Mouse (Mus musculus): ENCODE data around the gene Akt2.
"Not testable (repeated sequence)": the region's sequence is repeated elsewhere in the genome, so short reads cannot be mapped to it uniquely, and the experiment has no call there.

Gene Akt2

DNA sequence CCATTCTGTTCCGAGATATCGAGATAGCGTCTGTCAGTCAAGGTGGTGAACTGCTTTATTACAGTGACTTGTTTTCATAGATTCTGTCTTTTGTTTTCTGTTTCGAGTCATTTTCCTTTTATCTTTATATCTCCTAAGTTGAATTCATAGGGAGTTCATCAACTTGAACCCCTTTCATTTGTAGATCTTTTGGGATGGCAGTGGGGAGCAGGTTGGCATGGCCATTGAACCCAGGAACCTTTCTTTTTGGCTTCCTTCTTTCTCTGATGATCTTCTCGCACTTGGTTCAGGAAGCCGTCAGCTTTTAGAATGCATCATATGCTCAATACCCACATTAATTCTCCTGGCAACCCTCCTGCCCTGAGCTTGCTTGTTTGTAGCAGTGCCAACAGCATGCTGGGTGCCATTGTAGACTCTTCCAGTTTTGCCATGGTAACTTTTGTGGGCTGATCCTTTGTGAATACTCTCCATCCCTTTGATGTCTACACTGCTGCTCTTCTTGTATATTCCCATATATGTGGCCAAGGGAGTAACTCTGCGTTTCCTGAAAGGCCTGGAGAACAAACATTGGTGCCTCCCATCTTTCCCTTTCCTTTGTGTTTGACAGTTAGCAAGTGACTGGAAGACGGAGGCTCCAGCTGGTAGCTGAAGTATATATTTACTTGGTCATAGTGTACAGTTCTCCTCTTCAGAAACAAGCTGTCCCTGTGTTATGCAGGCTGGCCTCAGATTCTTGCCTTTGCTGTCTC is 22.6 kb downstream of the Akt2 start:
- DNase-seq = peak; percentile 86 to 90

DNA sequence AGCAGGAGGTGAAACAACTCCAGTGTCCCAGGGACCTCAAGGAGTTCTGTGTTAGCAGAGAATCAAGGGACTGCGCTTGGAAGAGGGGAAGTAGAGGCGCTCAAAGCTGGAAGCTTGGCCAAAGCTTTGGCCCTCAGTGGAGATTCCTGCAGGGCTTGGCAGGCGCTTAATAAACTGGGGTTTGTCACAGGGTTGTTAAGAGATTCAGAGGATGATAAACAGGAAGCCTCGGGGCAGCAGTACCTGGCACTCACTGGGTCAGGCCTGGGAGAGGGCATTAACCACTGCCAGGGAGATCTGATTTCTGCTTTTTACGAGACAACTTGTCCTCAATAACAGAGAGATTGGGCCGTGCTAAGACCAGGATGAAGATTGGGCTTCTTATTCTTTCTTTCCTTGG is 29.7 kb downstream of the Akt2 start:
- no peak for DNase-seq

DNA sequence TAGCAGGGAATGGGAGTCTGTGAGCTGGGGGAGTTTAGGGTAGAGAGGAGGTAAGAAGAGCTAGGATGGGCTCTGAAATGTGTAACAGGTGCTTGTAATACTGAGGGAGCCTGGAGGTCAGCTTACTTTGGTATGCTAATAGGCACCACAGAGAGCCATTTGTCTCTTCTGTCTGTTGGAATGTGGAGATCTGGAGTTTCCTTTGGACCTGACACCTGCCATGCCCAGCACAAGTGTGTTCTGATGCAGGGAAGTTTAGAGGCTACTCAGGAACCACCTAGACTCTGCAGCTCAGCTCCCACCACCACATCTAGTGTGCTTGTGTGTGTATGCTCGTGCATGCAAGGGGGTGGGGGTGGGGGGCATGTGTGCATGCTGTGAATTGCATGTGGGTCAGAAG is 30.9 kb downstream of the Akt2 start:
- no peak for DNase-seq

DNA sequence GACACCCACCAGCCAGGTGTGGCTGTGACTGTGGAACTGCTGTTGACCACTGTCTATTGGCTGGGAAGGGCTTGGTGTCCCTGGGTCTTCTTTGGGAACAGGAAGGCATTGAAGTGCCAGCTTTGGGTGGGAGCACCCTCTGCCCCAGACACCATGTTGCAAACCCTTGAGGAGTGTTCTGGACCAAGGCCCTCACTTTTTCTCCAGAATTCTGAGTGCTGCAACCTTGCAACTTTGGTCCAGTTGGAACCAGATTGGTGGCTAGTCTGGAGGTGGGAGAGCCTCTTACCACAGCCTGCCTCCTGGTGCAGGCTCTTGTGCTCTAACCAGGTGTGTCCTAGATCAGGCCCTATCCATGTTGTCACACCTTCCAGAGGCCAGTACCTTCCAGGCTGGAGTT is 33.6 kb downstream of the Akt2 start:
- no peak for DNase-seq

DNA sequence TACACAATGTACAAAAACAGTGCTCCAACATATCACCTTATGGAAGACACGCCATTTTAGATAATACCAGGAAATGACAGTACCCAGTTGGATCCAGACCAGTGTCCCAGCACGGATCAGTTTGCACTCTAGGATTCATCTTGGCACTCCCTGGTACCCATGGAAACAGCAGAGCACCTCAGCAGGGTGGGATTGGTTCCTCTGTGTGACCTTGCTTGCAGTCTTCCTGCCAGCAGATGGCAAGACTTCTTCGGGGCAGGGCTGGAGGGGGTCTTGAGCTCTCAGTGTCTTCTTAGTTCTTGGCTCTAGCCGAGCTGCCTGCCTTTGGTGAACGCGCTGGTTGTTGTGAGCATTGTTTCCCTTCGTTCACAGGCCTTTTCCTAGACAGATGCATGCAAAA is 36.4 kb downstream of the Akt2 start:
- DNase-seq = peak in 1 of 2 experiments; percentile 41

DNA sequence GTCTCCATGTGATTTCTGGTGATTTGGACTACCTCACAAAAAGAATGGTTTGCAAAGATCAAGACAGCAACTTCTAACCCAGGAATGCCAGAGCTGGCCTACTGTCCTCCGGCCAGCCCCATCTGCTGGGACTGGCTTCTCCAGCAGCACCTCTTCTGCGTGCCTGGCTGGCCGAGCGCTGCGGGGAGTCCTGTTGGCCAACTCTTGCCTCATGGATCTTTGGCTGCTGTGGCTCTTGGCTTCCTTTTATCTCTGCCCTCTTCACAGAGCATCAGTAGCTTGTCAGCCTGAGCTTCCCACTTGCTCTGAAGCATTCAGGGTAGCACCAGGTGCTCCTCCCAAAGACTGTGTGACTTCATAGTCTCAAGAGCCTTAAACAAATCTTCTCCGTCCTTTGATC is 36.8 kb downstream of the Akt2 start:
- peak; percentile 67 to 73 for DNase-seq

DNA sequence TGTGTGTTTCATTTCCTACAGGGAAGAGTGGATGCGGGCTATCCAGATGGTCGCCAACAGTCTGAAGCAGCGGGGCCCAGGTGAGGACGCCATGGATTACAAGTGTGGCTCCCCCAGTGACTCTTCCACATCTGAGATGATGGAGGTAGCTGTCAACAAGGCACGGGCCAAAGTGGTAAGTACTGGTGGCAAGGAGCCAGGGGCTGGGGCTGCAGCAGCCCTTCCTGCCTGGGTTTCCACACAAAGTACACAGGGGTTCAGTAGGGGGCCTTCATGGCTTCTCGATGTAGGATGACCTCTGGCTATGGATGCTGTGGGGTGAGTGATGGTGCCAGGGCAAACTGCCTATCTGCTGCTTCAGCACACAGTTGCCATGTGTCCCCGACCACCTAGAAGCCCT is 37.5 kb downstream of the Akt2 start:
- peak in 1 of 2 experiments; percentile 49 for DNase-seq

DNA sequence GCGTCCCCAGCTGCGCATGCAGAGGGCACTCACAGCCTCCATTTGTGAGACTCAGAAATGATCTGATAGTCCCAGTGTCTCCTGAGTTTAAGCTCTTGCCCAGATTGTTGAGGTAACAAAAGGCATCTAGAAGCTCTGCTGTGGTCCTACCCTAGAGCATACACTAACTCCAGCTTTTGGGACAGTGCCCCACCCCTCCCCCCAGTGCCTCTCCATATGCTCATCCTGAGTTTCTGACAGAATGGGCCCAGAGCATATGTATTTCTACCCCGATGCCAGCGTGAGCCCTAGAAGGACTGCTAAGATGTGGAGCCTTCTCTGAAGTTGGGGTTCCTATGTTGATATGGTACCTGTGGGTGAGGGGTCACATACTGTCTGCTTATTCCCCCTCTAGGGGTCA is 40.1 kb downstream of the Akt2 start:
- DNase-seq = no peak

DNA sequence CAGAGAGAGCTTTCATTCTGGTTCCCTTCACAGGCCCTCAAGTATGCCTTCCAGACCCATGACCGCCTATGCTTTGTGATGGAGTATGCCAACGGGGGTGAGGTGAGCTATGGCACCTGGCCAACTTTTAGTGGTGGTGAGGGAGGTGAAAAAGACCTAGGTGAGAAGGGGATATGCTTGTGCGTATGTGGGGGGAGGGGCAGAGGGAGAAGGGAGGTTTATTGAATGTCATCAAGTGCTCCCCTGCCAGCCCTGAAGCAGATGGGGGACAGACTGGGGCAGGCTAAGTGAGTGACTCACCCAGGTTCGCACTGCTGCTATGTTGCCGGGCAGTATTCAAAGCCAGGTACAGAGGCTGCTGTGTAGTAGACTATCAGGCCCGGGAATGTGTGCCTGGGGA is 41.8 kb downstream of the Akt2 start:
- peak; percentile 47 to 72 for DNase-seq

DNA sequence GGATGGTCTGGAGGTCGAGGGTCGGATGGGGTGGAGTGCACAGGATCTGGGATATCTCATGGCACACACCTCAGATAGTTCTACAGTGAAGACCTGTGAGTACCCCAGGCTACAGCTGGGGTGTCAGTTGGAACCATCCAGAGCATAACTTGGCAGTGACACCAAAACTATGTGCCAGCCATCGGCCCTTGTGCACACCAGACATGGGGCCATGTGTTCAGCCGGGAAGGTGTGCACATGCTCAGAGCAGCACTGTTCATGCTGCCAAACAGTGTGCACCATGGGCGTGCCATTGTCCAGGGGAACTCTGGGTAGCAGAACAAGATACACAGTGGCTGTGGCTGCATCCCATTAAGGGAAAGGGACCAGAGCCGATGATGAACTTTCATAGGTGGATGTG is 43.3 kb downstream of the Akt2 start:
- no peak for DNase-seq

DNA sequence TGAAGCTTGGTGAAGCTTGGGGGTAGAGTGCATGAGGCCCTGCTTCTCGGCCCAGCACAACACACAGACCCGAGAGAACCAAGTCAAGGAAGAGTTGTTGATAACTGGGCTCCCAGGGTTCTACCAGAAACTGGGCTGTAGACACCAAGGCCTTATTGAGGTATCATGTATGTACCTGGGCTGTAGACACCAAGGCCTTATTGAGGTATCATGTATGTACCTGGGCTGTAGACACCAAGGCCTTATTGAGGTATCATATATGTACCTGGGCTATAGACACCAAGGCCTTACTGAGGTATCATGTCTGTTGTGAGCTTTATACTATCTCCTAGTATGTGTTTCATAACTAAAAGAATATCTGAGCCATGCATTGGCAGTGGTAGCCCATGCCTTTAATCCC is 43.7 kb downstream of the Akt2 start:
- not testable (repeated sequence) for DNase-seq

DNA sequence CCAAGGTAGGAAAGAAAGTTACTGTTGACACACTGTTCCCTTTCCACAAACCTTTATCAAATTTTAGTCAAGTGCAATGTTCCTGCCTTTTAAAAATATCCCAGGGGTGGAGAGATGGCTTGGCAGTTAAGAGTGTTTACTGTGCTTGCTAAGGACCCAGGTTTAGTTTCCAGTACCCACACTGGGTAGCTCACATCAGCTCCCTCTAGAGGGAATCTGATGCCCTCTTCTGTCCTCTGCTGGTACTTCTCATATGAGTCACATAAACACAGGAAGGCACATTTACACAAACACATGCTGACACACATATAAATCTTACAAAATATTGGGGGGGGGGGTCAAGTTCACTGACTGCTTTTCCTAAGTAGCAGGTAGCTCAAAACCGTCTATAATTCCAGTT is 53.1 kb downstream of the Akt2 start:
- DNase-seq = no peak

DNA sequence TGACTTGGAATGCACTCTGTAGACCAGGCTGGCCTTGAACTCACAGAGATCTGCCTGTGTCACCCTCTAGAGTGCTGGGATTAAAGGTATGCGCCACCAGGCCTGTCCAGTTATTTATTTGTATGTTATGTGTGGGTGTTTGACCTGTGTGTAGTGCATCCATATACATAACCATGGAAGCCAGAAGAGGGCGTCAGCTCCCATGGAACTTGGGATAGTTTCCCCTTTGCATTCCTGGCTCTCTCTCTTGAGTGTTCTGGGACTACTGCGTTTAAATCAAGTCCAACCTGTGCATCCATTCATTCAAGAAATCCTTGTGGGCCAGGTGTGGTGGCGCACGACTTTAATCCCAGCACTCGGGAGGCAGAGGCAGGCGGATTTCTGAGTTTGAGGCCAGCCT is 55.2 kb downstream of the Akt2 start:
- DNase-seq = no peak

DNA sequence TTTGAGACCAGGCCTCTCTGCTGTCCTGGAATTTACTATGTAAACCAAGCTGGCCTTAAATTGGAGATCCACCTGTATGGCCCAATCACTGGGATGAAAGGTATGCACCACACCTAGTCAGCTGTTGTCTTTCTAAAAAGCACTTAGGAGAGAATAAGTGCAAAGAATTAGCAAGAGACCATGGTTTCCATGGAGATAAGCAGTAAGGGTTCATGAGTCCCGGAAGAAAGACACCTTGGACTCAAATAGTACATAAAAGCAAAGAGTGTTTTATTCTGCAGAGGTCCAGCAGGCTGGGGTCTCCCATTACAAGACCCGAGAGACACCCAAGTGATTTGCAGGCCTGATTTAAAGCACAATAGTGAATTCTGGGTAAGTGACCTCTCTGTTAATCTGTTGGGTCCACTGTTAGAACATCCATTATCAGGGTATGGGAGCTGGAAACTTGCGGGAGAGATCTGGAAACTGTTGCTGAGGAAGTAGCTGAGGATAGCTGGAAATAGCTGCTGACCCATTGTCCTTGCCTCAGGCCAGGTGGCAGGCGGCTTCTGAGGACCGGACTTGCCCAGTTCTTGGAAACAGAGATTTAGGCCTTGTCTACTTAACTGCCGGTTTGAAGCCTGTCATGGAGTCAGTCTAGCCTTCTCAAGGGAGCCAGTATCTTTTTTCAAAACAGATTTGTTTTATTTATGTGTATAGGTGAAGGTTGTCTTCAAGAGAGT is 56.1 kb downstream of the Akt2 start:
- DNase-seq = no peak

DNA sequence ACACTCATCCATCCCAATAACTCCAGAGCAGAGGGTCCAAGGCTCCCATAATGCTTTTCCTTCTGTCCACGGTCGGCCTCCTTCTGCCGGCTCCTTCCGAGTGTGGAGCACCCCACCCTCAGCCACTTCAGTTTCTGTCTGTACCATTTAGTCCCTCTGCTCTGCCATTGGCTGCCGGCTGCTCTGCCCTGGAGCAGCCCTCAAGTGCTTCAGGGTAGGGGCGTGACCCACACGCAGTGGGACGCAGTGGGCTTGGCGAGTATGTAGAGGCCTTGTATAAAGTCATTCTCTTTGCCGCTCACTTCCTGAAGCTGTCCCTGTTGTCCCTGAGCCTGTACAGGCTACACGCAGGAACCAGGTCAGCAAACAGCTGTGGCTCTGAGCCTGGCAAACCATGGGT is 58.4 kb downstream of the Akt2 start:
- DNase-seq = no peak

DNA sequence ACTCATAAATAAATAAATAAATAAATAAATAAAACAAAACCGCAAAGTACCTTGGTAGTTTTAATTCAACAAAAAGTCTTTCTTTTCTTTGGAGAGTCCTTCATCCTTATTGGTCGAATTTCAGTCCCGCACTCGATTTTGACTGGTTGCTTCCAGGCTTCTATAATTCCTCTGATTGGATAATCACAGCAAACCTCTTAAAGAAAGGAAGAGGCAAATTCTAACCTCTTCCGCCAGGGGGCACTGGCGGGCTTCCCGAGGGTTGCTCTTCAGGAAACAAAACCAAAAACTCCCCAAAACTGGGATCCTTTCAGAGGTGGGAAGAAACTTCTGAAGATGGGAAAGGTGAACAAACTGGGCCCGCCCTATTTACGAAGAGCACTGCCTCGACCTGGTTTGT is 59.6 kb downstream of the Akt2 start:
- peak; percentile 87 to 93 for DNase-seq

DNA sequence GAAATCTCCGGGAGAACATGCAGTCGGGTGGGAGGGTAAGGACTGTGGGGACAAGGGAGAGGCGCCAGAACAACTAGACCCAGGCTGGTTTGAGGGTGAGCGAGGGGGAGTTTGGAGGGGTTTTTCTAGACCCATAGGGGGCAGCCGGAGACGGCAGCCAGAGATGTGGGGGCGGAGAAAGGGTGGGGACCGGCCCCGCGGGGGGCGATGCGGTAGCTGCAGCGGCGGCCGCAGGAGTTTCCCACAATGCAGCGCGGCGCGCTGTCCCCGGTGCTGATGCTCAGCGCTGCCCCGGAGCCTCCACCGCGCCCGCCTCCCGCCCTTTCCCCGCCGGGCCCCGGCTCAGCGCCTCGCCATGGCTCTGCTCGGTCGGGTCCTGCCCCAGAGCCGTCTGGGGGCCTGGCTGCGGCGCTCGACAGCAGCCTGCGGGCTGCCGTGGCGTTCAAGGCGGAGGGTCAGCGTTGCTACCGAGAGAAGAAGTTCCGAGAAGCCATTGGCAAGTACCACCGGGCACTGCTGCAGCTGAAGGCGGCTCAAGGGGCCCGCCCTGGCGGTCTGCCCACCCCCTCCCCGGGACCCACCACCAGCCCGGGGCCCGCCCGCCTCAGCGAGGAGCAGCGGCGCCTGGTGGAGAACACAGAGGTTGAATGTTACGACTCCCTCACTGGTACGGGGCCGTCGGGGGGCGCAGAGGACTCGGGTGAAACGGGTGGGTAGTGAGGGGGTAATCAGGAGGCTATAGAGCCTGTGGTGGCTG is 62.5 kb downstream of the Akt2 start, which contains the start of gene Ttc9b:
Ttc9b (plus strand) TSS at position 235 of the 757 bp plus-strand sequence.
- DNase-seq = peak; percentile 89 to 91

DNA sequence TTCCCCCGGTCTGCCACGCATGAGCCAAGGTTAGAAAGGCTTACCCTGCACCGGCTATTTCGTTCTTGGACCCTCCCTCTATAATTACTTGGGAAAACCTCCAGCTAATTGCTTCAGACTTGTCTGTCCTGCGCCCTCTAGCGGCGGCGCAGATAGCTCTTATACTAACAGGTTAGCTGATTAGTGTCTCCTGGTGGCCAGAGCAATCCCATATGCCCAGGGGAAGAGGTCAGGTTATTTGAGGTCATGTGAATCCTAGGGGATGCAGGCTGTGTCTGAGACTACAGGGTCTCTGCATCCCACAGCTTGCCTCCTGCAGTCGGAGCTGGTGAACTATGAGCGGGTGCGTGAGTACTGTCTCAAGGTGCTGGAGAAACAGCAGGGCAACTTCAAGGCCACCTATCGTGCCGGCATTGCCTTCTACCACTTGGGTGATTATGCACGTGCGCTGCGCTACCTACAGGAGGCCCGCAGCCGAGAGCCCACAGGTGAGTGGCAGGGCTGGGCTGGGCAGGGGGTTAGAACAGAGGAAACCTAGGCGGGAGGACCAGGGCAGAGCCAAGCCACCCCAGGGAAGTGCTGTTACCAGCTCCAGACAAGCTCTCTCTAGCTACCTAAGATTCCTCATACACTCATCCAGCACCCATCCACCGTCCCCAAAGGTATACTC is 63.4 kb downstream of the Akt2 start:
- DNase-seq = peak; percentile 71 to 84

DNA sequence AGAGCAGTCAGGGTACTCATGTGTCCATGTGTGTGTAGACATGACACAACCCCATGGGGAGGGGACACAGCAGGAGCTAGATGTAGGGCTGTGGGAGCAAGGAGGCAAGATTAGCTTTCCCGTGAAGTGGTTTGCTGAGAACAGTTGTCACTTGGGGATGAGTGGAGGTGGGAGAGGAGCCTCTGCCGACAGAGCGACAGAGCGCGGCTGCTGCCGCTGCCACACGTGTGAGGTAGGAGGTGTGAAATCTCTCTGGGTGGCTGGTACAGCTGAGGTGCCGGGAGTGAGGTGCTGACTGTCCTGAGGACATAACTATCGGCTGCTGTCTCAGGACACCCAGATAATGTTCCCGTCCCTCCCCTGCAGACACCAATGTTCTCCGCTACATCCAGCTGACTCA is 64.2 kb downstream of the Akt2 start:
- no peak for DNase-seq

DNA sequence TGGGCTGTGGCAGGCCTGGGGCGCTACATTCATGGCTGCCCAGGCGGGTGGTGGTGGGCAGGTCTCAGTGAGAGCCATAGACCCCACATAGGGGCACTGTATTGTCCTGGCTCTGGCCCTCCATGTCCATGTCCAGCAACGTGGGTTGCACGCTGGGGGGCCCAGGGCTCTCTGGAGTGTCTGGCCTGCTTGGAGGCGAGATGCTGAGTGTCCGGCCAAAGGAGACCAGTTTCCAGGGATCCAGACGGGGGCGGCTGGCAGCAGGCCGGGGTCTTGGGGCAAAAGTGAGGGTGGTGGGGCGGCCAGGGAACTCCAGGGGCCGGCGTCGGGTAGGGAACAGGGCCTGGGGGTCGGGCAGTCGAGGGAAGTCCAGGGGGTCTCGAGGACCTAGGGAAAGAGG is 65.2 kb downstream of the Akt2 start:
- no peak for DNase-seq

DNA sequence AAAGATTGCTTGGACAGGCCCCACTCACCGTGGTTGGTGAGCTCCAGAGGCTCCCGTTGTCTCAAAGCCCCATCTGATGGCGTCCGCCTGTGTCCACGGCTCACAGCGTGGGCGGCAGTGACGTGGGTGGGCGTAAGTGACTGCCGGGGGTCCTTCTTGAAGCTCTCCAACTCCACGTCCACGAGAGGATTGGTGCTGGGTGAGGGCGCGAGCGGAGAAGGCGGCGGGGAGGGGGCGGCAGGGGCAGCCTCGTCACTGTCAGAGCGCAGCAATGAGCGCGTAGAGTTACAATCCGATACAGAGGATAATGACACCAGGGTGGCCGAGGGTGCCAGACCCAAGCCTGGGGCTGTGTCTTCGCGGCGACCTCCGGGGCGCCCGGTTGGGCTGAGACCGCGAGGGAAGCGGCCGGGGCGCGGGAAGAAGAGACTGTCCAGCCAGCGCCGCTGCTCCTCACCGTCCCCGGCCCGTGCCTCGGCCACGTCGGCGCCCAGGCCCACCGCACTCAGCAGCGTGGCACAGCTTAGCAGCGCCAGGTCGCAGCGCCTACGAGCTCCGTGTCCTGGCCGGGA is 66.6 kb downstream of the Akt2 start:
- DNase-seq = no peak

DNA sequence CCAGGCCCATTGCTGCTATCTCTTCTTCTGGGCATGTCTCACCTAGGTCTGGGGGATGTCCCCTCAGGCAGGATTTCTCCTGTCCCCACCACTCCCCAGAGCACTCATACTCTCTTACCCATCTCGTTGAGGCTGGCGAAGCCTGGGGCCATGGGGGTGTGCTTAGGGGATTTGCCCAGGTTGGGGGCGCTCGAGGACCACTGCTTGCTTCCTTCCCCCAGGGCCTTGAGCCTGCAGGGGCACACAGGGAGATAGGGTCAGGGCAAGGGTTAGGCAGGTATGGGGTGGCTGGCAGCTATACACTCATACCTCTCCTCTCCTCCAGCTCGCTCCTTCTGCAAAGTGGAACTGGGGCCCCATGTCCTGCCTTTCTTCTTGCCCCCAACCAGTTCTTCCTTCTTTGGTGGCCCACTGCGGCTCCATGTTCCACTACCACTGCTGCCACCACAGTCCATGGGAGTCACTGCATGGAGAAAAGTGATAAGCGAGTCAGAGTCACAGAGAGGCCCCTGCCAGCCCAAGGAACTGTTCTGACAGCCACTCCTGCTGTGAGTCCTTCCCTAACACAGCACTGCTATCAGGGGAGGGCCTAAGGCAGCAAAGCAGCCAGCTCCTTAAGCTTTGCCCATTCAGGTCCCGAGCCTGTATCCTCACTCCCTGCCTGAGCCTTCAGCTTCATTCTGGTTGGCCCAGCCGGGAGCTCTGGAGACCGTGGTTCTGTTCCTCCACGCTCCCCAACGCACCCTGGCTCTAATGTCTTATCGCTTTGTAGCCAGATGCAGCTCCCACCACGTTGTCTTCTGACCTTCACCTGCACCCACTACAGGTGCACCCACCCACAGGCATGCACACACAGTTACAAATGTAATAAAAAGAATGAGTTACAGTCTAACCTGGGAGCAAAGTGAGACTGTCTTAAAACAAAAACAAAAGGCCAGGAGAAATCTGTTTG is 67.6 kb downstream of the Akt2 start:
- DNase-seq = no peak

Data from cerebellum, postnatal 14 days (tissue).